Mouse (Mus musculus): Measurements from ENCODE around the gene Abcc9.

GRCm38 (mm10) chr6:142543648-142544047 lies 158.5 kb downstream of the Abcc9 start:
- TF ChIP-seq CTCF (IDR thresholded peaks at IDR 0.05; ENCODE audit: low read depth) (no peak), EP300 (IDR thresholded peaks at IDR 0.05; ENCODE audit: low read depth) (no peak)
